Mouse (Mus musculus) brain, embryonic 14.5 days (tissue): ENCODE data around the gene Tns2.

ENCODE experiments used
- CTCF ChIP-seq: fragments of 200-500 bp; IDR thresholded peaks from 2 replicates; pipeline ENCODE4 v1.5.1; 2012; ENCODE audit warnings: inconsistent platforms, mild to moderate bottlenecking, moderate library complexity, borderline replicate concordance; ENCODE audit not compliant: insufficient read depth, insufficient read length; ENCODE audit errors: extremely low read depth
- POLR2A ChIP-seq: fragments of 200-500 bp; IDR thresholded peaks from 2 replicates; pipeline ENCODE4 v1.6.1; 2012; ENCODE audit warnings: mild to moderate bottlenecking, inconsistent platforms, borderline replicate concordance; ENCODE audit not compliant: poor library complexity, insufficient read depth, insufficient read length, severe bottlenecking; ENCODE audit errors: extremely low read depth

DNA sequence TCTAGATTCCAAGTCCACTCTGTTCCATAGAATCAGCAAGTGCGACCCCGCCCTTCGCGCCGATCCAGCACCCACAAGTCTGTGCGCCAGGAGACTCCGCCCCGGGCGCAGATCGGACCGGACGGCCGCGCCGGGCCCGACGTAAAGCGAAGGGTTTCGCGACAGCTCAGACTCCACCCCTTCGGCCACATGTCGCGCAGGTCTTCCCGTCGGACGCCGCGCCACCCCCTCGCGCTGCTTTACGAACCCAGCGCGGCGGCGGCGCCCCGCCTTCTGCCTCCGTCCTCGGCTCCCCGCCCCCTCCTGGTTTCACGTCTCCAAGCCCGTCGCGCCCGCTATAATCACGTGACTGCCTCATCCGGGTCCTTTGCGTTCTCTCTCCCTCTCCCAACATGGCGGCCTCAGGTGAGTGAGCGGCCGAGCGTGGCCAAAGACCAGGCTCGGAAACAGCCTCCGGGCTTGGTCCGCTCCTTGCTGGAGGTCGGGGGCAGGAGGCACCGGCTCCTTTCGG is 26.6 kb upstream of the Tns2 start, which contains the start of gene Eif4b:
- TF ChIP-seq CTCF: no peak
- peak; percentile 35; the same call in 1 of the 2 replicates for TF ChIP-seq POLR2A
